Mouse (Mus musculus) CD4-positive naive resting alpha-beta T cell, adult 76 days (primary cell): ENCODE measurements around the gene Gm13275. TPM values are rescaled to one million over a fixed set of nuclear protein-coding genes. Genes with fewer than 3 reads are reported as not detected.

Experiments used
- total RNA-seq: library from RNA; stranded (reverse); gene quantifications from one replicate; pipeline ENCODE4 v1.2.4, GENCODE M21; 2023

Gene Gm13275
- not detected for total RNA-seq

DNA sequence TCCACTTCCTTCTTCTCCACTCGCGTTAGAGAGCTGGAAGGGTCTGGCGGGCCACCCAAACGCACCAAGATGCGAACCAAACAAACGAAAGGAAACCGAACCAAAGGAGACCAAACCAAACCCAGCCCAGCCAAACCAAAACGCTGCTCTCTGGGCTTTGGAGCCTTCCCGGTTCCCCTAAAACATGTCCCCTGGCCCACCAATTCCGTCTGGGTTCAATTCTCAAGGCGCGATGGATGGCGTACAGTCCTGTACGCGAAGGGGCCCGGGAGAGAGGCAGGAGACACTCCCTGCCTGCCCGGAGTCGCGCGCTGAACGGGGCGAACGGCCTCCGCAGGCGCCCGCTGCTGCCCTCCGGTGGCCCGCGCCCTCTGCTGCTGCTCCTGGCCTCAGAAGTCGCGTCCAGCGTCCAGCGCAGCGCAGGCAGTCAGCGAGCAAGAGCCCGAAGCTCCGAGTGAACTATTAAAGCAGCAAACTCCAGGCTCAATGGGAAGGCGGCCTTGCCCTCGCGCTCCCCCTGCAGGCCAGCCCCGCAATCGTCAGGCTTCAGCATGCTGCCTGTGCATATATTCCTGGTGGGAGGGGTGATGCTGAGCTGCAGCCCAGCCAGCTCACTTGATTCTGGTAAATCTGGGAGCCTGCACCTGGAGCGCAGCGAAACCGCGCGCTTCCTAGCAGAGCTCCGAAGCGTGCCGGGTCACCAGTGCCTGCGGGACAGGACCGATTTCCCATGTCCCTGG, at the start of gene Gm13275:
TSS of gene Gm13275 (plus strand) at position 552 of the 740 bp plus-strand sequence.

DNA sequence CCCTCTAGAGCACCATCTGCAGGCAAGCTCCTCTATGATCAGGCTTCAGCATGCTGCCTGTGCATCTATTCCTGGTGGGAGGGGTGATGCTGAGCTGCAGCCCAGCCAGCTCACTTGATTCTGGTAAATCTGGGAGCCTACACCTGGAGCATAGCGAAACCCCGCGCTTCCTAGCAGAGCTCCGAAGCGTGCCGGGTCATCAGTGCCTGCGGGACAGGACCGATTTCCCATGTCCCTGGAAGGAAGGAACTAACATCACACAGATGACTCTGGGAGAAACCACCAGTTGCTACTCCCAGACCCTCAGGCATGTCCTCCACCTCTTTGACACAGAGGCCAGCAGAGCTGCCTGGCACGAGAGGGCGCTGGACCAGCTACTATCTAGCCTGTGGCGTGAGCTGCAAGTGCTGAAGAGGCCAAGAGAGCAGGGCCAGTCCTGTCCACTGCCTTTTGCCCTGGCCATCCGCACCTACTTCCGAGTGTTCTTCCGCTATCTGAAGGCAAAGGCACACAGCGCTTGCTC, 39.4 kb upstream of the Gm13275 start, which contains the start of gene Gm13271:
TSS of gene Gm13271 (plus strand) at position 51 of the 523 bp plus-strand sequence.

DNA sequence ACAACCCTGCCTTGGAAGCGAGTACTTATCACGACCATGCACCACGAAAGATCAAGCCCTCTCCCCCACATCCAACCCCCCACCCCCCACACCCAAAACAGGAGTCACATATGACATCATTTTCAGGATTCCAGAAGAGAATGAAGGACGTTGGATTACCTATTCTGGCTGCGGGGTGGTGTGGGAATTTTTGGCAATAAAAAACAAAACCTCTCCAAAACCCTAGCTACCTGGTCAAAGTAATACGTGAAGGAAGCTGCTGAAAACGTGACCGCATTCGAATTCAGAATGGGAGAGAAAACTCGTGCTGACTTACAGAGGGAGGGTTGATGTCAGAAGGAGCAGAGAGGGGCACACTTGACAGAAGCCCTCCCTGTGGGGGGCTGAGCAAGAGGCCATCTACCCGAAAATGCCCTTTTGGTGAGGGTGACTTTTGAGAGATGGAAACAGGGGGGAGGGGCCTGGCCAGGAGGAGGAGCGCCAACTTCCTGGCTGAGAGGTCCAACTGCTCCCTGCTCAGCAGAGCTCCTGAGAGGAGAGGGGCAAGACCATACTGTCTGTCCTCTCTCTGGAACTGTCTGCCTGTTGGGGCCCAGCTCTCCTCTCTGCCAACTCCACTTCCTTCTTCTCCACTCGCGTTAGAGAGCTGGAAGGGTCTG, 34.5 kb upstream of the Gm13275 start, which contains the start of gene Gm13283:
TSS of gene Gm13283 (plus strand) at position 510 of the 659 bp plus-strand sequence.

DNA sequence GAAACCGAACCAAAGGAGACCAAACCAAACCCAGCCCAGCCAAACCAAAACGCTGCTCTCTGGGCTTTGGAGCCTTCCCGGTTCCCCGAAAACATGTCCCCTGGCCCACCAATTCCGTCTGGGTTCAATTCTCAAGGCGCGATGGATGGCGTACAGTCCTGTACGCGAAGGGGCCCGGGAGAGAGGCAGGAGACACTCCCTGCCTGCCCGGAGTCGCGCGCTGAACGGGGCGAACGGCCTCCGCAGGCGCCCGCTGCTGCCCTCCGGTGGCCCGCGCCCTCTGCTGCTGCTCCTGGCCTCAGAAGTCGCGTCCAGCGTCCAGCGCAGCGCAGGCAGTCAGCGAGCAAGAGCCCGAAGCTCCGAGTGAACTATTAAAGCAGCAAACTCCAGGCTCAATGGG, 20.8 kb upstream of the Gm13275 start, which contains the start of gene Gm13290:
TSS of gene Gm13290 (plus strand) at position 301 of the 400 bp plus-strand sequence.

DNA sequence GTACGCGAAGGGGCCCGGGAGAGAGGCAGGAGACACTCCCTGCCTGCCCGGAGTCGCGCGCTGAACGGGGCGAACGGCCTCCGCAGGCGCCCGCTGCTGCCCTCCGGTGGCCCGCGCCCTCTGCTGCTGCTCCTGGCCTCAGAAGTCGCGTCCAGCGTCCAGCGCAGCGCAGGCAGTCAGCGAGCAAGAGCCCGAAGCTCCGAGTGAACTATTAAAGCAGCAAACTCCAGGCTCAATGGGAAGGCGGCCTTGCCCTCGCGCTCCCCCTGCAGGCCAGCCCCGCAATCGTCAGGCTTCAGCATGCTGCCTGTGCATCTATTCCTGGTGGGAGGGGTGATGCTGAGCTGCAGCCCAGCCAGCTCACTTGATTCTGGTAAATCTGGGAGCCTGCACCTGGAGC, 17.7 kb upstream of the Gm13275 start, which contains the start of gene Gm13289:
TSS of gene Gm13289 (plus strand) at position 301 of the 400 bp plus-strand sequence.

DNA sequence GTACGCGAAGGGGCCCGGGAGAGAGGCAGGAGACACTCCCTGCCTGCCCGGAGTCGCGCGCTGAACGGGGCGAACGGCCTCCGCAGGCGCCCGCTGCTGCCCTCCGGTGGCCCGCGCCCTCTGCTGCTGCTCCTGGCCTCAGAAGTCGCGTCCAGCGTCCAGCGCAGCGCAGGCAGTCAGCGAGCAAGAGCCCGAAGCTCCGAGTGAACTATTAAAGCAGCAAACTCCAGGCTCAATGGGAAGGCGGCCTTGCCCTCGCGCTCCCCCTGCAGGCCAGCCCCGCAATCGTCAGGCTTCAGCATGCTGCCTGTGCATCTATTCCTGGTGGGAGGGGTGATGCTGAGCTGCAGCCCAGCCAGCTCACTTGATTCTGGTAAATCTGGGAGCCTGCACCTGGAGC, 14.7 kb upstream of the Gm13275 start, which contains the start of gene Gm13272:
TSS of gene Gm13272 (plus strand) at position 301 of the 400 bp plus-strand sequence.

DNA sequence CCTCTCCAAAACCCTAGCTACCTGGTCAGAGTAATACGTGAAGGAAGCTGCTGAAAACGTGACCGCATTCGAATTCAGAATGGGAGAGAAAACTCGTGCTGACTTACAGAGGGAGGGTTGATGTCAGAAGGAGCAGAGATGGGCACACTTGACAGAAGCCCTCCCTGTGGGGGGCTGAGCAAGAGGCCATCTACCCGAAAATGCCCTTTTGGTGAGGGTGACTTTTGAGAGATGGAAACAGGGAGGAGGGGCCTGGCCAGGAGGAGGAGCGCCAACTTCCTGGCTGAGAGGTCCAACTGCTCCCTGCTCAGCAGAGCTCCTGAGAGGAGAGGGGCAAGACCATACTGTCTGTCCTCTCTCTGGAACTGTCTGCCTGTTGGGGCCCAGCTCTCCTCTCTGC, 12.5 kb upstream of the Gm13275 start, which contains the start of gene Ifnz:
TSS of gene Ifnz (plus strand) at position 301 of the 400 bp plus-strand sequence.

DNA sequence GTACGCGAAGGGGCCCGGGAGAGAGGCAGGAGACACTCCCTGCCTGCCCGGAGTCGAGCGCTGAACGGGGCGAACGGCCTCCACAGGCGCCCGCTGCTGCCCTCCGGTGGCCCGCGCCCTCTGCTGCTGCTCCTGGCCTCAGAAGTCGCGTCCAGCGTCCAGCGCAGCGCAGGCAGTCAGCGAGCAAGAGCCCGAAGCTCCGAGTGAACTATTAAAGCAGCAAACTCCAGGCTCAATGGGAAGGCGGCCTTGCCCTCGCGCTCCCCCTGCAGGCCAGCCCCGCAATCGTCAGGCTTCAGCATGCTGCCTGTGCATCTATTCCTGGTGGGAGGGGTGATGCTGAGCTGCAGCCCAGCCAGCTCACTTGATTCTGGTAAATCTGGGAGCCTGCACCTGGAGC, 8.9 kb upstream of the Gm13275 start, which contains the start of gene Gm13276:
TSS of gene Gm13276 (plus strand) at position 301 of the 400 bp plus-strand sequence.

DNA sequence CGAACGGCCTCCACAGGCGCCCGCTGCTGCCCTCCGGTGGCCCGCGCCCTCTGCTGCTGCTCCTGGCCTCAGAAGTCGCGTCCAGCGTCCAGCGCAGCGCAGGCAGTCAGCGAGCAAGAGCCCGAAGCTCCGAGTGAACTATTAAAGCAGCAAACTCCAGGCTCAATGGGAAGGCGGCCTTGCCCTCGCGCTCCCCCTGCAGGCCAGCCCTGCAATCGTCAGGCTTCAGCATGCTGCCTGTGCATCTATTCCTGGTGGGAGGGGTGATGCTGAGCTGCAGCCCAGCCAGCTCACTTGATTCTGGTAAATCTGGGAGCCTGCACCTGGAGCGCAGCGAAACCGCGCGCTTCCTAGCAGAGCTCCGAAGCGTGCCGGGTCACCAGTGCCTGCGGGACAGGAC, 5.9 kb upstream of the Gm13275 start, which contains the start of gene Gm13277:
TSS of gene Gm13277 (plus strand) at position 231 of the 400 bp plus-strand sequence.

DNA sequence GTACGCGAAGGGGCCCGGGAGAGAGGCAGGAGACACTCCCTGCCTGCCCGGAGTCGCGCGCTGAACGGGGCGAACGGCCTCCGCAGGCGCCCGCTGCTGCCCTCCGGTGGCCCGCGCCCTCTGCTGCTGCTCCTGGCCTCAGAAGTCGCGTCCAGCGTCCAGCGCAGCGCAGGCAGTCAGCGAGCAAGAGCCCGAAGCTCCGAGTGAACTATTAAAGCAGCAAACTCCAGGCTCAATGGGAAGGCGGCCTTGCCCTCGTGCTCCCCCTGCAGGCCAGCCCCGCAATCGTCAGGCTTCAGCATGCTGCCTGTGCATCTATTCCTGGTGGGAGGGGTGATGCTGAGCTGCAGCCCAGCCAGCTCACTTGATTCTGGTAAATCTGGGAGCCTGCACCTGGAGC, 3.0 kb upstream of the Gm13275 start, which contains the start of gene Gm13278:
TSS of gene Gm13278 (plus strand) at position 301 of the 400 bp plus-strand sequence.

DNA sequence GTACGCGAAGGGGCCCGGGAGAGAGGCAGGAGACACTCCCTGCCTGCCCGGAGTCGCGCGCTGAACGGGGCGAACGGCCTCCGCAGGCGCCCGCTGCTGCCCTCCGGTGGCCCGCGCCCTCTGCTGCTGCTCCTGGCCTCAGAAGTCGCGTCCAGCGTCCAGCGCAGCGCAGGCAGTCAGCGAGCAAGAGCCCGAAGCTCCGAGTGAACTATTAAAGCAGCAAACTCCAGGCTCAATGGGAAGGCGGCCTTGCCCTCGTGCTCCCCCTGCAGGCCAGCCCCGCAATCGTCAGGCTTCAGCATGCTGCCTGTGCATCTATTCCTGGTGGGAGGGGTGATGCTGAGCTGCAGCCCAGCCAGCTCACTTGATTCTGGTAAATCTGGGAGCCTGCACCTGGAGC, 2.8 kb downstream of the Gm13275 start, which contains the start of gene Gm13279:
TSS of gene Gm13279 (plus strand) at position 301 of the 400 bp plus-strand sequence.

DNA sequence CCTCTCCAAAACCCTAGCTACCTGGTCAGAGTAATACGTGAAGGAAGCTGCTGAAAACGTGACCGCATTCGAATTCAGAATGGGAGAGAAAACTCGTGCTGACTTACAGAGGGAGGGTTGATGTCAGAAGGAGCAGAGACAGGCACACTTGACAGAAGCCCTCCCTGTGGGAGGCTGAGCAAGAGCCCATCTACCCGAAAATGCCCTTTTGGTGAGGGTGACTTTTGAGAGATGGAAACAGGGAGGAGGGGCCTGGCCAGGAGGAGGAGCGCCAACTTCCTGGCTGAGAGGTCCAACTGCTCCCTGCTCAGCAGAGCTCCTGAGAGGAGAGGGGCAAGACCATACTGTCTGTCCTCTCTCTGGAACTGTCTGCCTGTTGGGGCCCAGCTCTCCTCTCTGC, 5.1 kb downstream of the Gm13275 start, which contains the start of gene Gm13285:
TSS of gene Gm13285 (plus strand) at position 301 of the 400 bp plus-strand sequence.

DNA sequence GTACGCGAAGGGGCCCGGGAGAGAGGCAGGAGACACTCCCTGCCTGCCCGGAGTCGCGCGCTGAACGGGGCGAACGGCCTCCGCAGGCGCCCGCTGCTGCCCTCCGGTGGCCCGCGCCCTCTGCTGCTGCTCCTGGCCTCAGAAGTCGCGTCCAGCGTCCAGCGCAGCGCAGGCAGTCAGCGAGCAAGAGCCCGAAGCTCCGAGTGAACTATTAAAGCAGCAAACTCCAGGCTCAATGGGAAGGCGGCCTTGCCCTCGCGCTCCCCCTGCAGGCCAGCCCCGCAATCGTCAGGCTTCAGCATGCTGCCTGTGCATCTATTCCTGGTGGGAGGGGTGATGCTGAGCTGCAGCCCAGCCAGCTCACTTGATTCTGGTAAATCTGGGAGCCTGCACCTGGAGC, 8.7 kb downstream of the Gm13275 start, which contains the start of gene Gm13287:
TSS of gene Gm13287 (plus strand) at position 301 of the 400 bp plus-strand sequence.

DNA sequence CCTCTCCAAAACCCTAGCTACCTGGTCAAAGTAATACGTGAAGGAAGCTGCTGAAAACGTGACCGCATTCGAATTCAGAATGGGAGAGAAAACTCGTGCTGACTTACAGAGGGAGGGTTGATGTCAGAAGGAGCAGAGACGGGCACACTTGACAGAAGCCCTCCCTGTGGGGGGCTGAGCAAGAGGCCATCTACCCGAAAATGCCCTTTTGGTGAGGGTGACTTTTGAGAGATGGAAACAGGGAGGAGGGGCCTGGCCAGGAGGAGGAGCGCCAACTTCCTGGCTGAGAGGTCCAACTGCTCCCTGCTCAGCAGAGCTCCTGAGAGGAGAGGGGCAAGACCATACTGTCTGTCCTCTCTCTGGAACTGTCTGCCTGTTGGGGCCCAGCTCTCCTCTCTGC, 10.9 kb downstream of the Gm13275 start, which contains the start of gene Gm13288:
TSS of gene Gm13288 (plus strand) at position 301 of the 400 bp plus-strand sequence.

DNA sequence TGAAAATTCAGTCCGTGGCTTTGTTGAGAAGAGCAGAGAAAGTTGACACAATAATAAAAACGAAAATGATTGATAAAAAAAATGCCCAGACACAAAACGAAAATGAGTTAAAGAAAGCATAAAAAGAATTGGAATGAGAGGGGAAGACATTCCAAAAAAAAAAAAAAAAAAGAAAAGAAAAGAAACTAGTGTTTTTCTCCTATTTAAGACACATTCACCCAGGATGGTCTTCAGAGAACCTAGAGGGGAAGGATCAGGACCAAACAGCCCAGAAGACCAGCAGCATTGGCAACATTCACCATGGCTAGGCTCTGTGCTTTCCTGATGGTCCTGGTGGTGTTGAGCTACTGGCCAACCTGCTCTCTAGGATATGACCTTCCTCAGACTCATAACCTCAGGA, 21.6 kb downstream of the Gm13275 start, which contains the start of gene Ifna7:
TSS of gene Ifna7 (plus strand) at position 301 of the 400 bp plus-strand sequence.

DNA sequence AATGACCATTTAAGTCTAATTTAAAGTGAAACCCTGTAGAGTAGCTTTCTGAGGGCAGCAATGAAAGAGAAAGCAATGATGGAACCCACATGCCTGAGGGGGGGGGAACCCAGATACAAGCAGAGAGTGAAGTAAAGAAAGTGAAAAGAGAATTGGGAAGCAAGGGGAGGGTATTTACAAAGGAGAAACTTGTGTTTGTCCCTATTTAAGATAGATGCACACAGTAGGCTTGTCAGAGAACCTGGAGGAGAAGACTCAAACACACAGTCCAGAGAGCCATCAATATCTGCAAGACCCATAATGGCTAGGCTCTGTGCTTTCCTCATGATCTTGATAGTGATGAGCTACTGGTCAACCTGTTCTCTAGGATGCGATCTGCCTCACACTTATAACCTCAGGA, 25.4 kb downstream of the Gm13275 start, which contains the start of gene Ifna11:
TSS of gene Ifna11 (plus strand) at position 301 of the 400 bp plus-strand sequence.

DNA sequence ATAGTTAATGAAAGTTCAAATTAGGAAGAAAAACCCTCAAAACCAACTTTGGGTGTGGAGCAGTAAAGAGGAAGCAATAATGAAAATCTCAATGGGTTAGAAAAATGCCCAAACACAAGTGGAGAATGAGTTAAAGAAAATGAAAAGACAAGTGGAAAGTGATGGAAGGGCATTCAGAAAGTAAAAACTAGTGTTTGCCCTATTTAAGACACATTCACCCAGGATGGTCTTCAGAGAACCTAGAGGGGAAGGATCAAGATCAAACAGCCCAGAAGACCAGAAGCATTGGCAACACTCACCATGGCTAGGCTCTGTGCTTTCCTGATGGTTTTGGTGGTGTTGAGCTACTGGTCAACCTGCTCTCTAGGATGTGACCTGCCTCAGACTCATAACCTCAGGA, 32.8 kb downstream of the Gm13275 start, which contains the start of gene Ifna6:
TSS of gene Ifna6 (plus strand) at position 301 of the 400 bp plus-strand sequence.

DNA sequence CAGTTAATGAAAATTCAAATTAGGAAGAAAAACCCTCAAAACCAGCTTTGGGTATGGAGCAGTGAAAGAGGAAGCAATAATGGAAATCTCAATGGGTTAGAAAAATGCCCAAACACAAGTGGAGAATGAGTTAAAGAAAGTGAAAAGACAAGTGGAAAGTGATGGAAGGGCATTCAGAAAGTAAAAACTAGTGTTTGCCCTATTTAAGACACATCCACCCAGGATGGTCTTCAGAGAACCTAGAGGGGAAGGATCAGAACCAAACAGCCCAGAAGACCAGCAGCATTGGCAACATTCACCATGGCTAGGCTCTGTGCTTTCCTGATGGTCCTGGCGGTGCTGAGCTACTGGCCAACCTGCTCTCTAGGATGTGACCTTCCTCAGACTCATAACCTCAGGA, 40.9 kb downstream of the Gm13275 start, which contains the start of gene Ifna5:
TSS of gene Ifna5 (plus strand) at position 301 of the 400 bp plus-strand sequence.

DNA sequence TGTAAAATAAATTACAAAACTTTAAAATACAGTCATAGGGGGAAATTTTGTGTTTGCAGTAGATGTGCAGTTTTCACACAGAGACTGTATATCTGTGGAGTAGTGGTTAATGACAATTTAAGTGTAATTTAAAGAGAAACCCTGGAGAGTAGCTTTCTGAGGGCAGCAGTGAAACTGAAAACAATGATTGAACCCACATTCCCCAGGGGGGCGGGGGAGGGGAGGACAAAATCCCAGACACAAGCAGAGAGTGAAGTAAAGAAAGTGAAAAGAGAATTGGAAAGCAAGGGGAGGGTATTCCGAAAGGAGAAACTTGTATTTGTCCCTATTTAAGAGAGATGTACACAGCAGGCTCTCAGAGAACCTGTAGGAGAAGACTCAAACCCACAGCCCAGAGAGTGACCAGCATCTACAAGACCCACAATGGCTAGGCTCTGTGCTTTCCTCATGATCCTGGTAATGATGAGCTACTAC, 47.2 kb downstream of the Gm13275 start, which contains the start of gene Ifna4:
TSS of gene Ifna4 (plus strand) at position 424 of the 474 bp plus-strand sequence.

